Mouse (Mus musculus) cortical plate, adult 2 months (tissue): ENCODE results near the gene Spata21.

Experiments
- CTCF ChIP-seq: fragments of 200-500 bp; IDR thresholded peaks from 2 replicates; pipeline ENCODE4 v1.5.1; 2011; ENCODE audit warnings: mild to moderate bottlenecking, control low read depth, low read length; ENCODE audit not compliant: insufficient read depth; ENCODE audit errors: extremely low read depth
- POLR2A ChIP-seq: fragments of 200-500 bp; IDR thresholded peaks from 2 replicates; pipeline ENCODE4 v1.6.1; 2011; ENCODE audit warnings: mild to moderate bottlenecking, low read length, control low read depth; ENCODE audit not compliant: insufficient read depth; ENCODE audit errors: extremely low read depth

DNA sequence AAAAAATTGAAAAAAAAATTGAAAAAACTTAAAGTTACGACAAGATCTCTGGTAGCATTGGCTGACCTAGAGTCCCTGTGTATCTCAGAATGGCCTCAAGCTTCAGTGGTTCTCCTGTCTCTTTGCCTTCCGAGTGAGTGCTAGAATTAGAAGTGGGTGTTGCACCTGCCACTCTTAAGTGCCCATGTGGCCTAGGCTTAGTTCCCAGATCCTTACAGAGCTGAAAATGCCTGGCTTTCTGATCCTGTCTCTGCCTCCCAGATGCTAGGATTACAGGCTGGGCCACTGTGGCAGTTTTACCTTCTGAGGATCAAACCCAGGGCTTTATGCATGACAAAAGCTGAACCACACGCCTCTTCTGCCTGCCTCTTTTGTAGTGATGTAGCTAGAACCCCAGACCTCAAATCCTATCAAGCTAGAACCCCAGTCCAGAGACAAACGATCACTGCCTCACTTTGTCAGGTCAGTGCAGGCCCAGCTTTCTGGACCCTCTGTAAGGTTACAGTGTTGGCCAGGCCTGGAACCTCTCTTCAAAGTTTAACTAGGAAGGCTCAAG lies 24.0 kb upstream of the Spata21 start:
- TF ChIP-seq POLR2A (no peak), CTCF (no peak)
